Mouse (Mus musculus) limb, embryonic 11.5 days (tissue): ENCODE results near the gene Podxl2. TPM values are rescaled to one million over a fixed set of nuclear protein-coding genes. Genes with fewer than 3 reads are reported as not detected.
A peak's percentile ranks its signal among the peaks of the same experiment; 100 is the strongest.

ENCODE experiments used
- ATAC-seq: fragments of 200-750 bp; cut with Nextera tagmentation; 2 replicates; pipeline ENCODE4 v1.8.0; 2017; ENCODE audit warnings: low read depth; ENCODE audit not compliant: insufficient number of reproducible peaks, low FRiP score, low TSS enrichment
- DNase-seq: peaks from one replicate; pipeline ENCODE4 v3.0.0-alpha.2; 2015; ENCODE audit warnings: low spot score
- H3K27ac ChIP-seq: fragments of 300-500 bp; sonication (generic); replicated peaks from 2 replicates; pipeline ENCODE4 v1.5.1; 2014; ENCODE audit warnings: low read depth, mild to moderate bottlenecking, low read length
- H3K27me3 ChIP-seq: fragments of 300-500 bp; sonication (generic); 2 replicates; pipeline ENCODE4 v1.6.1; 2014; ENCODE audit warnings: mild to moderate bottlenecking, low read length, mixed read lengths; ENCODE audit not compliant: control insufficient read depth, insufficient read depth
- H3K36me3 ChIP-seq: fragments of 300-500 bp; sonication (generic); 2 replicates; pipeline ENCODE4 v1.6.1; 2014; ENCODE audit warnings: mild to moderate bottlenecking, low read length, moderate library complexity, mixed read lengths; ENCODE audit not compliant: control insufficient read depth, insufficient read depth
- H3K4me1 ChIP-seq: fragments of 300-500 bp; sonication (generic); 2 replicates; pipeline ENCODE4 v1.6.1; 2014; ENCODE audit warnings: low read length, mixed read lengths; ENCODE audit not compliant: control insufficient read depth, insufficient read depth
- H3K4me2 ChIP-seq: fragments of 300-500 bp; sonication (generic); 2 replicates; pipeline ENCODE4 v1.6.1; 2014; ENCODE audit warnings: low read depth, mild to moderate bottlenecking, moderate library complexity; ENCODE audit not compliant: severe bottlenecking
- H3K4me3 ChIP-seq: fragments of 300-500 bp; sonication (generic); 2 replicates; pipeline ENCODE4 v1.5.1; 2014; ENCODE audit warnings: low read depth, low read length
- H3K9ac ChIP-seq: fragments of 300-500 bp; sonication (generic); 2 replicates; pipeline ENCODE4 v1.6.1; 2014; ENCODE audit warnings: mild to moderate bottlenecking, low read length
- H3K9me3 ChIP-seq: fragments of 300-500 bp; sonication (generic); 2 replicates; pipeline ENCODE4 v1.6.1; 2016; ENCODE audit warnings: low read length; ENCODE audit not compliant: control insufficient read depth
- WGBS: fragments of 180-500 bp; shearing (Covaris S2); extraction: QIAGEN DNeasy Blood & Tissue Kit; methylation state at CpG from one replicate; pipeline ENCODE4 v1.1.7; 2014; 5-methylcytosine and 5-hydroxymethylcytosine counted together
- polyA plus RNA-seq: library from polyadenylated mRNA; unstranded; fragments of >200 nt; fragmentation: Nextera tagmentation; extraction: Ambion mirVana; gene quantifications from 2 replicates; pipeline ENCODE4 v1.2.1, GENCODE M21; 2014

Podxl2 gene
- polyA plus RNA-seq, 1 experiment from 2014 or later, result 50.2 TPM

DNA sequence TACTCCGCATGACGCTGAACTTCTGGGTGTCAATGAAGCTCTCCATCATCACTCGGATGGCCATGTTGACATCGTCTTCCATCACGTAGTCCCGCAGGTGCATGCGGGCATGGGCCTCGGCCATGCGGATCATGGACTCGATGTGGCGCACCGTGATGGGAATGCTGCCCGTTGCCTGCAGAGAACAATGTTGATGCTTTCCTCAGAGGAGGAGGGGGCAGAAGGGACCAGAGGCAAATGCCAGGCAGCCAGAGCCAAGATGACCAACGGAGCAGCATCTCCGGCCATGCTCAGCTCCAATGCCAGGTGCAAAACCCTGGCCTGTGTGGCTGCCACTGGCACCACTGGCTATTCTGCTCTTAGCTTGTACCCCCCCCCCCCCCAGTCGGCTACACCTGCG is 9.8 kb upstream of the Podxl2 start:
- H3K4me3 ChIP-seq, result no peak overlapping the region
- 93% methylated on average over 17 of the region's 17 CpGs for WGBS
- ATAC-seq, result no peak

DNA sequence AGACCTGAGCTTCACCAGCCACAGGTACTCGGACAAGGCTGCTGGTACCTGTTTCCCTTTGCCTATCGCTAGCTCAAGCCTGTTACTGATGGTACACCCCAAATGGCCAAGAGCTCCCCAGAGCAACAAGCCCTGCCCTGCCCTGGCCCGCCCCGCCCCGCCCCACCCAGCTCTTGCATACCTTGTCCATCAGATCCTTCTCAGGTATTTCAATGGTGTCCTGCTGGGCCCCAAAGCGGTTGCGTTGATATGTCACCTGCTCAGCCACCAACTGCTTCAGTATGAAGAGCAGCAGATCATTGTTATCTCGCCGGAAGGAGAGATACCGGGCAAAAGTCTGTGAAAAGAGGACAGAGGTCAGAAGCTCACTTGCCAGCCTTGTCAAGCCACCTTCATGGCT is 9.4 kb upstream of the Podxl2 start:
- Histone ChIP-seq H3K4me3 (no peak overlapping the region), H3K27ac (no peak overlapping the region), H3K9ac (no peak overlapping the region), H3K9me3 (no peaks in the 10 kb centered on the region), H3K36me3 (peaks cover 45% of the 10 kb centered on the region), H3K4me1 (no peaks in the 10 kb centered on the region), H3K4me2 (no peak overlapping the region), H3K27me3 (no peaks in the 10 kb centered on the region)
- DNase-seq, result no peak
- WGBS, result 93% methylated on average over 10 of the region's 10 CpGs
- ATAC-seq, result no peak

More for the DNA sequence above, 9.8 kb upstream of the Podxl2 start:
- H3K4me2 ChIP-seq, result no peak overlapping the region
- DNase-seq, result no peak
- H3K36me3 ChIP-seq, result peaks cover 47% of the 10 kb centered on the region
- no peaks in the 10 kb centered on the region for H3K27me3 ChIP-seq
- no peak overlapping the region for H3K27ac ChIP-seq
- H3K9ac ChIP-seq, result no peak overlapping the region
- H3K4me1 ChIP-seq, result no peaks in the 10 kb centered on the region
- H3K9me3 ChIP-seq, result no peaks in the 10 kb centered on the region

DNA sequence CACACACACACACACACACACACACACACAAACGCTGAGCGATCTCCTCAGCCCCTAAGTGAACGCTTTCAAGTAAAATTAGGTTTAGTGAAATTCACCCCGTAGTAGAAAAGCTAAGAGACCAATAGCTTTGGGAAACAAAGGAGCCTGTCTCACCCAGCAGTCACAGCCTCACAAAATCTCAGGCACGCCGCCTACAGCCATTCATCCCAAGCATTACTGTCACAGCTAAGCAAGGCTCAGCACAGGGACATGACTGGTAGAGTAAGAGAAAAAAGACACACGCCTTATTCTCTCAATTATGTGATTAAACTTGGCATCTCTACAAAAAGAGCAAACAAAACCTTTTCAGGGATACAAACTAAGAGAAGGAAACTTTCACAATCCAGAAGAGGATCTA is 6.5 kb upstream of the Podxl2 start:
- no peak for ATAC-seq
- WGBS, result 92% methylated on average over 7 of the region's 7 CpGs
- no peak for DNase-seq
- Histone ChIP-seq H3K27me3 (no peaks in the 10 kb centered on the region), H3K27ac (no peak overlapping the region), H3K36me3 (peaks cover 24% of the 10 kb centered on the region), H3K4me3 (no peak overlapping the region), H3K9me3 (no peaks in the 10 kb centered on the region), H3K9ac (no peak overlapping the region), H3K4me2 (no peak overlapping the region), H3K4me1 (no peaks in the 10 kb centered on the region)

DNA sequence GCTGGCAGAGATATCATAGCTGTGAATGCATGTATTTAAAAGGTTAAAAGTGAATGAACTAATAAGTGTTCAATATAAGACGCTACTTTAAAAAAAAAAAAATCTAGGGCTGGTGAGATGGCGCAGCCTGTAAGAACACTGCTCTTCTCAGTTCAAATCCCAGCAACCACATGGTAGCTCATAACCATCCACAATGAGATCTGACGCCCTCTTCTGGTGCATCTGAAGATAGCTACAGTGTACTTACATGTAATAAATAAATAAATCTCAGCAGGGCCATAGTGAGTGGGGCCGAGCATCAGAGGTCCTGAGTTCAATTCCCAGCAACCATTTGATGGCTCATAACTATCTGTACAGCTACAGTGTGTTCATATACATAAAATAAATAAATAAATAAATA is 4.6 kb upstream of the Podxl2 start:
- peaks cover 13% of the 10 kb centered on the region for H3K36me3 ChIP-seq
- H3K9ac ChIP-seq, result no peak overlapping the region
- no peak overlapping the region for H3K4me2 ChIP-seq
- H3K27ac ChIP-seq, result no peak overlapping the region
- ATAC-seq, result no peak
- H3K4me3 ChIP-seq, result no peak overlapping the region
- 64% methylated on average over 4 of the region's 4 CpGs for WGBS
- H3K4me1 ChIP-seq, result no peaks in the 10 kb centered on the region
- no peak for DNase-seq
- no peaks in the 10 kb centered on the region for H3K9me3 ChIP-seq
- no peaks in the 10 kb centered on the region for H3K27me3 ChIP-seq

DNA sequence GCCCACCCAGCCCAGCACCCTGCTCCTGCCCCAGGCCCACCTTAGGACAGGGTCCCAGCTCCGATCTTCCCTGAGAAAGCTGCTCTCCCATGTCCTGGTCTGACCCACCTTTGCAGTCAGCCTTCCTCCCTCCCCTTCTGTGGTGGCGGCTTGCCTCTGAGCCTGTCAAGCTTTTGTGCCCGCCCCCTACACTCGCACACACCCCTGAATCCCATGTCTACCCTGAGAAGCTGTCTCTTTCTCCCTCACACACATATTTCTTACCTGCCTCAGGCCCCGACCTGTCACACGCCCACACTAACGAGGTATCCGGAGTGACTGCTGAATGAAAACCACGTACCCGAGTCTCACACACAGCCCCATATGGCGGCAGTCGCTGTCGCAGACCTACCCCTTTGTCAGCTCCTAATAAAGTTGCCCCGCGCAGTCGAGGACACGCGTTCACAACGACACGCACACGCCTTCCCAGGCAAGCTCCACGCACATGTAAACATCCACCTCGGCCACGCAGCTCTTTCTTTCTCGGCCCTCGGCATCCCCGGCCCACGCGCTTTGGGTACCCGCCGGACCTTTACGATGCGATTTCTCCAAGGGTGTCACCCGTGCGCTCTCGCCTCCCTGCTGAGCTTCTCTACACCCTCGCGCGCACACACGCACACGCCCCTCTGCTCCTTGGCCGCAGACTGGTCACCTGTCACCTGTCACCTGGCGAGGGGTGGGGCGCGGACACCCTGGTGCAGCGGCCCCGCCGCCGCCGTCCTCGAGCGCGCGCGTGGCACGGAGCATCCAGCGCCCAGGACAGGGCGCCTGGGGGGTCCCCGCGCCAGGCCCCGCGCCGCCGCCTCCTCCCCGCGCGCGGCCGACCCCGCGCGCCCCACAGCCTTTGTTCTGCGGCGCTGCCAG is 628 bp downstream of the Podxl2 start:
- no peaks in the 10 kb centered on the region for H3K9me3 ChIP-seq
- H3K27me3 ChIP-seq, result peaks cover 4% of the 10 kb centered on the region; the same call in 1 of the 2 replicates
- peak; percentile 53 for DNase-seq
- ATAC-seq, result peak; percentile 63
- H3K4me2 ChIP-seq, result peak overlapping the region; percentile 90
- H3K9ac ChIP-seq, result peak overlapping the region; percentile 85
- 3% methylated on average over 70 of the region's 74 CpGs for WGBS
- no peak overlapping the region for H3K27ac ChIP-seq
- H3K4me3 ChIP-seq, result peak overlapping the region; percentile 62
- H3K4me1 ChIP-seq, result 0 out of 2 replicates have a peak, but pooled peaks cover 2% of the 10 kb centered on the region
- H3K36me3 ChIP-seq, result no peaks in the 10 kb centered on the region

DNA sequence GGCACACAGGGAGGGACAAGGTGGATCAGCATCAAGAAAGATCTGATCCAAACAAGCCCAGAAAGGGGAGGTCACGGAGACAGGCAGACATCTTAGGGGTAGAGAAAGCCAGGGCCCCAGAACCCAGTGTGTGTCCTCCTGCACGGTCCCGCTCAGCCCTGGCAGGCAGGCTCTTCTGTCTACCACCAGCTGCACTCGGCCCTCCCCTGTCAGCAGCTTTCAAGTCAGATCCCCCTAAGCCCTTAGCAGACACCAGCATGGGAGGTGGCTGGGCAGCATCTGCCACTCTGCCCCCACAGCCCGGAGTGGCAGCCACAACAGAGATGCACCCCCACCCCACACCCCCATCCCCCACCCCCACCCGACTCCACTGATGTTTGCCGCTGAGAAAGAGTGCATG is 2.0 kb downstream of the Podxl2 start:
- Histone ChIP-seq H3K9me3 (no peaks in the 10 kb centered on the region), H3K4me1 (0 out of 2 replicates have a peak, but pooled peaks cover 2% of the 10 kb centered on the region), H3K27ac (no peak overlapping the region), H3K27me3 (peaks cover 4% of the 10 kb centered on the region; the same call in 1 of the 2 replicates), H3K4me3 (no peak overlapping the region), H3K9ac (no peak overlapping the region), H3K4me2 (no peak overlapping the region; the same call in 1 of the 2 replicates), H3K36me3 (no peaks in the 10 kb centered on the region)
- WGBS, result 32% methylated on average over 7 of the region's 7 CpGs
- ATAC-seq (no peak), DNase-seq (no peak)

DNA sequence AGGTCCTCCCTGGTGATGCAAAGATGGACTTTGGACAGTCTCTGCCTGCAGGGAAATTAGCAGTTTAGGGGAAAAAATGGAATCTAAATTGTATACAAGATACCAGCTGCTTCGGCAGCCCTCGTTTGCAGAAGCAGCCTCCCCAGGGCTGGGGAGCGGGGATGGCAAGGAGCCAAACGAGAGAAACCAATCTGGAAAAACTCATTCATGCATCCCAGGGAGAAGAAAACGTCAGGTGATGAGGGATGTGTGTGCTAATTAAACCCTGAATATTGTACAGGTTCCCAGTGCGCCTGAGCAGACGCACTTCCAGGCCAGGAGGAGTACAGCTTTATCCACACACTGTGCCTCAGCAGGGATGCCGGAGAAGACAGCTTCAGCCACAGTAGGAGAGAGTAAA is 3.3 kb downstream of the Podxl2 start:
- ATAC-seq (no peak), DNase-seq (no peak)
- no peak overlapping the region for H3K4me3 ChIP-seq
- no peaks in the 10 kb centered on the region for H3K9me3 ChIP-seq
- H3K27me3 ChIP-seq, result peaks cover 4% of the 10 kb centered on the region; the same call in 1 of the 2 replicates
- H3K9ac ChIP-seq, result no peak overlapping the region
- H3K36me3 ChIP-seq, result no peaks in the 10 kb centered on the region
- 60% methylated on average over 8 of the region's 8 CpGs for WGBS
- H3K27ac ChIP-seq, result no peak overlapping the region
- H3K4me2 ChIP-seq, result no peak overlapping the region
- 0 out of 2 replicates have a peak, but pooled peaks cover 2% of the 10 kb centered on the region for H3K4me1 ChIP-seq

DNA sequence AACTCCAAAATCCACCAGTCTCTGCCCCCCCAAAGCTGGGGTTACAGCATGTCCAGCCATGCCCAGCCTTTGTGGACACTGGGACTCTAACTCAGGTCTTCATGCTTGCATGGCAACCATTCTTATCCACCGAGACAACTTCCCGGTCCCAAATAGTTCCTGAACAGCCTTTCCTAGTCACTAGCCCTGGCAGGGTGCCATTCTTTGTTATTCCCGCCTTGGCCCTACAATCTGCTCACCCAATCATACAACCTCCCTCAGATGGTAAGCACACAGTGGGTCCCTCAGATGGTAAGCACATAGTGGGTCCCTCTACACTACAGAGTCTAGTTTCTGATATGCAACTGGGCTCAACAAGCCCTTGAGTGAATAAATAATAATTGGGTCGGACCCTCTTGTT is 4.2 kb downstream of the Podxl2 start:
- Histone ChIP-seq H3K27me3 (peaks cover 4% of the 10 kb centered on the region; the same call in 1 of the 2 replicates), H3K9ac (no peak overlapping the region), H3K27ac (no peak overlapping the region), H3K4me3 (no peak overlapping the region), H3K4me1 (0 out of 2 replicates have a peak, but pooled peaks cover 2% of the 10 kb centered on the region), H3K4me2 (no peak overlapping the region), H3K9me3 (no peaks in the 10 kb centered on the region), H3K36me3 (no peaks in the 10 kb centered on the region)
- DNase-seq, result no peak
- ATAC-seq, result no peak
- 77% methylated on average over 4 of the region's 4 CpGs for WGBS
